Mouse (Mus musculus): ENCODE results near the gene Serpina3n.
"Not testable (repeated sequence)": the region's sequence is repeated elsewhere in the genome, so short reads cannot be mapped to it uniquely, and the experiment has no call there.

The Serpina3n gene

DNA sequence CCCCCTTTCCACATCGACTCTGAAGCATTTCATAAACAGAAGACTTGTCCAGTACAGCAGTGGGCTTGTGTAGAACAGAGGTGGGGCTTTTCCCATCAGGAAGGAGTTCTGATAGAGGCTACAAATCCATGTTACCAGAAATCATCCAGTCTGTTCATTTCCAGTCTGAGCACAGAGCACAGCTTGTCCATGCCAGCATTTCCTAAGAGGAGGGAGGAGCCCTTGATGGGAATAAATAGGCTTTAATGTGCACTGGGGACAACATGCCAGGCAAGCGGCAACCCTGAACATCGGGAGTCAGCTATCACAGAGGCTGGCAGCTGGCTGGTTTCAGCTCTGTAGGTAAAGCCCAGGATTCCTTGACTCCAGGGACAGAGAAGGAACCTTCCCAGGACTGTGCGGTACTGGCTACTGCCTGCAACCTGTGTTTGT, at the start of gene Serpina3n:
Serpina3n (plus strand) TSS at position 276 of the 432 bp plus-strand sequence.
- peak; percentile 41 for DNase-seq (ENCODE audit: low read depth)

DNA sequence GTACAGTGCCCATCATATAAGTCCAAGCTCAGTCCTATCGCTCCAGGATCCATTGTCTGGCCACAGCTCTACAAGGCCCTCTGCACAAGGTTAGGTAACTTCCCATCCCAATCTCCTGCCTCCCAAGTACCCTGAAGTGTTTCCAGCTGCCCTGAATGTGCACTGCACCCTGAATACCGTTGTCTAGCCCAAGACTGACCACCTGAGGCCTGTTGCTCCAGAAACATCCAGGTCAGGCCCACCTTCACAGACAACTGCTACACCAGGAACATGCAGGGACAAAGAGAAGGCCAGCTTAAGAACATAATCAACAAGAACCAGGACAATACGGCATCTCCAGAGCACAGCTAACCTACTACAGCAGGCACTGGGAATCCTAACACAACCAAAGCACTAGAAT, 36.5 kb upstream of the Serpina3n start:
- DNase-seq (ENCODE audit: low read depth): no peak

GRCm38 (mm10) chr12:104377179-104377578, 29.4 kb upstream of the Serpina3n start:
- not testable (repeated sequence) for DNase-seq (ENCODE audit: low read depth)

- DNase-seq (ENCODE audit: low read depth): not testable (repeated sequence)
Observed at GRCm38 (mm10) chr12:104378351-104378750, 28.2 kb upstream of the Serpina3n start.

DNA sequence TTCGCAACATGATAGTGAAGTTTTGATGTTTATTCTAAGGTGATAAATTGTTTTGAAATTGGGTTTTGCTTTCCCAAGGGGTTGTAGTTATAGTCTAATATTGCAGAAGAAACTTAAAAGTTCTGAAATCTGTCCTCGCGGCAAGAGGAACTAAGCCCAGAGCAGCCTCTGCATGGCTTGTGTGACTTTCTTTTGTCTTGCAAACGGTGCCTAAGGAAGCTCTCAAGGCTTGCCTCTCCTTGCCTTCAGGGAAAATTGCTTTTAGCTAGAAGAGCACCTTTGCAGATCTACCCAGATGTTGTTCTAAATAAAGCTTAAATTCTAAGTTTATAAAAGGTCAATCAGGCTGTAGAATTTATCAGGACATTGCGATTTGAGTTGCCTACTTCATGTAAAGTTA, 27.7 kb upstream of the Serpina3n start:
- not testable (repeated sequence) for DNase-seq (ENCODE audit: low read depth)

DNA sequence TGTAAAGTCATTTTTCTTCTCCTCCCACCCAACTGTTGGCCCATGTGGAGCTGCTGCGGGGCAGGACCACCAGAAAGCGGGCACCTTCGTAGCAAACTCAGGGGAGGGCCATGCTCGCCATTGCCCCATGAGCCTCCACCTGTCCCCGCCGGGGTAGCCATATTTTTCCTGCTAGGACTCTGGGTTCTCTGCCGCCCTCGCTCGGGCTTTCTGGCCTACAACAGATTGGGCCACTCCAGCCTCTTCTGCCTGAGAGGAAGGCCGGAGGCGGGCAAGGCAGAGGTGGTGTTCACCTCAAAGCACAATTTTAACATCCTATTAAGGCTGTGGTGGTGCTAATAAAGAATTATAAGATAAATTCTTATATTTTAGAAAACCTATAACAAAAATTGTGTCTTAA, 26.7 kb upstream of the Serpina3n start:
- no peak for DNase-seq (ENCODE audit: low read depth)

DNA sequence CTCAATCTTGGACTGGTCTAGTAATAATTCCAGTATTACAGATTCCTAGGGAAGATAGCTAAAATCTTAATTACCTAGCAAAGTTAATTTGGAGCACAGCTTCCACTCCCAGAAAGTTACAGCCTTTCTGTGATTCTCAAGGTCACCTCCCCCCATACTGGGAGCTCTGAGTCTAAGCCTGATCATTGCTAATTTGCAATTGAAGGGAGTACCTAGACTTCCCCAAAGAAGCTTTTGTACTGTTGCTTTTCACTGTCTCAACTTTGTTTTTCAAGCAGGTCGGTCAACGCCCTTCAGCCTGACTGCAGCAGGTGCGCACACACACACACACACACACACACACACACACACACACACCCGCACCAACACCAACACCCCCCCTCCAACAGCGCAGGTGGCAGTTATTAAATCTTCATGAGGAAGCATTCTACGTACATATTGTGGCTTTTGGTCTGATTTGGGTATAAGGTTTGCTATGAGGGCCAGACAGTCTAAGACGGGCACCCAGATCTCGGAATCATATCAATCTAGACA, 25.4 kb upstream of the Serpina3n start:
- DNase-seq (ENCODE audit: low read depth): not testable (repeated sequence)

GRCm38 (mm10) chr12:104385987-104386386, 20.5 kb upstream of the Serpina3n start:
- not testable (repeated sequence) for DNase-seq (ENCODE audit: low read depth)

- not testable (repeated sequence) for DNase-seq (ENCODE audit: low read depth)
Observed at GRCm38 (mm10) chr12:104386878-104387277, 19.7 kb upstream of the Serpina3n start.

DNA sequence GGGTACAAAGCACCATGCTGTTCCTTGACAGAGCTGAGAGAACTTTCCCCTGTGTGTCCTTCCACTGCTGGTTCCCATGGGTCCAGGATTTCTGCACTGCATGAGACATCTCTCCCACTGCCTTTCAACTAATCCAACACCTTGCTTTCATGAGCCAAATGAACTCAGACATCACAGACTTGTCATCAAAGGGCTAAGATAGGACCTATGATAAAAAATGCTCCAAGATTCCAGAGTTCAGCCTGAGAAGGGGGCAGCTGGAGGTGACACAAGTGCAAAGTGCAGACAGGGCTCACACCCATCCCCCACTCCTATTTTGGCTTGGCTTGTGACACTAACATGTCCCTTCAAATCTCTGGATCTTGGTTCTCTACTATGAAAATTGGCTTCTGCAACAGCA, 18.1 kb upstream of the Serpina3n start:
- no peak for DNase-seq (ENCODE audit: low read depth)

DNA sequence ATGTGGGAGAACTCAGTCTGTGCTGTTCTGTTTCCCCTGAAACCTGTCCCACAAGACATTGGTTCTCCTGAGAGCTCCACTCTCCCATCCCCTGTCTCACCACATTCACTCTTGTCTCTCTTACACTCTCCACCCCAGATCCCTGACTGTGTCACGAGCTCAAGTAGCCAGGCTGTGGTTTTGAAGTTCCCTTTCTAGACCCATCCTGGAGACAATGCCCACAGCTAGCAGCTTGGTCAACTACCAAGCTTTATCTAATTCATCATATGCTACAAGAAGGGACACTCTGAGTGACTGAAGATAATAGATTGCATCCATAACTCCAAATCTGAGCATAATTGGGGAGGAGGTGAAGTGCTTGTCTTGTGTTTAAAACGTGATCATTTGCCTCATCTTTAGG, 15.5 kb upstream of the Serpina3n start:
- DNase-seq (ENCODE audit: low read depth): not testable (repeated sequence)

DNA sequence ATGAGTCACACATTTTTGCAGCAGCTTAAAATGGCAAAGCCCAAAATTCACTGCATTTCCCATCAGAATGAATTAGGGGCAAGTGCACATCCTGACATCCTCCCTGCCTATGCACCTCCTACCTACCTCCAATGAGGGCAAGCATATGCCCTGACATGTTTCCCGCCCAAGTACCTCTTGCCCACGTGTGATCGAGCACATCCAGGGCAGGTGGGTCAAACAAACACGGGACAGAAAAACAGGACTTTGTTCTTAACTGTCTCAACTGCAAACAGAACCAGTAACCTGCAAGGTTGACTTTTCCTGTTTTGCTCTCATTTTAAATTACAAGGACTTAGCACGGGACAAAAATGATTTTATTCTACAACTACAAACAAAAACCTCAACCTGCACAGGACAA, 2.6 kb upstream of the Serpina3n start:
- DNase-seq (ENCODE audit: low read depth): no peak

DNA sequence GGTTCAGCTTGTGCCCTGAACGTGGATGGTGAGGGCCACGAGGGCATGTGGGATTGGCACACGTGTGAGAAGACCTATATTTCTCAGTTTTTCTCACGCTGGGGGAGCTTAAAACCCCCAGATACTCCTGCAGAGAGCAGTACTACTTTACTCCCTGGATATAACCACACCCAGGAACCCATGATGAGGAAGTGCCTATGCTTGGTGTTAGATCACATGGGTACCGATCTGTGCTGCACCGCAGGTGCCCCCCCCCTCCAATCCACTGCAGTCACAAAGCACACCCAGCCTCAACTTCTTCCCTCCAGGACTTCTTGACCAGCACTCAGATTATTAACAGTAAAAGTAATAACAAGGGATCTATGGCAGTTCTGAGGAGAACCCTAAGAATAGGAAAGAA, 6.0 kb downstream of the Serpina3n start:
- no peak for DNase-seq (ENCODE audit: low read depth)

DNA sequence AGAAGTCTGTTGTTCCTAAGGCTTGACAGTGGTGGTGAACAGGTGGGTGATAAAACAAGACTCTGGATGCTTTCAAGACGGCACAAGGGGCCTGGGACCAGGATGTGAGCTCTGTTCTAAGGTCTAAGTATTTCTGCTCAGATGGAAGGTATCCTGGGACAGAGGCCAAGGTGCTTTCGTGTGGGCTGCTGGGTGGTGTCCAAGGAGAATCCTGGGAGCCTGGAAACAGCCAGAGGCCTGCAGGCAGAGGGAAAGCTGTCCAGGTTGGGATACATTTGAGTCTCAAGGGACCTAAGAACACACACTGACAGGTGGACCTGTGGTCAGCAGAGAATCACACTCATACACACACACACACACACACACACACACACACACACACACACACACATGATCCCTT, 8.0 kb downstream of the Serpina3n start:
- no peak for DNase-seq (ENCODE audit: low read depth)

- DNase-seq (ENCODE audit: low read depth): peak; percentile 89
Observed at GRCm38 (mm10) chr12:104415625-104416315, 9.2 kb downstream of the Serpina3n start.

DNA sequence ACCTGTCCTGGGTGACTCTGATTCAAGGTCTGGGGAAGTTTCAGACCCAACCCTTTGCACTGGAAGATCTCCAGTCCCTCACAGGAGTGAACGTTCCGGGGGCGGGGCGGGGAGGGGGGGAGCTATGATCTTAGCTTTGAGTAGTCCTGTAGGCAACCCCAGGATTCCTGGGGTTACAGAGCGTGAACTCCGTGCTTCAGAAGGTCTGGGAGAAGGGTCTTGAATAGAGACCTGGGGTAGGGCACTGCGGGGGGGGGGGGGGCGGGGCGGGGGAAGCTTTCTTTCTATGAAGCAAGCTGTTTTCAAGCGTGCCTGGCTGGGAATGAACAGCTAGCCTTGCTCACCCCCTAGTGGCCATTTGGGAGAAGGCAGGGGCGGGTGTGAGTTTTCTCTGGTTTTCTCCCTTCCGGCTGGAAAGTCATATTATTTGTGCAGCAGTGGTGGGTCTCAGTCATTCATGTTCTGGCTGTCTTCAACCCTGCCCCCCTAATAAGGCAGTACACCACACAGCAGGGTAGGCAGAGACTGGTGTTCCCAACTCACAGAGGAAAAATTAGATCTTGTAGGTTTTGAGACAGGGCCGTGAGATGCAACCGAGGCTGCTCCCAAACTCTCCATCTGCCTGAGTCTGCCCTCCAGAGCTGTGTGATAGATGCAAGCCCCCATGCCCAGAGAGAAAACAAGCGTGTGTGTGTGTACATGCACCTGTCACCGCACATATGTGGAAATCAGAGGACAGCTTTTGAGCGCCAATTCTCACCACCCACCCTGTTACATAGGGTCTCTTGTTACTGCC, 12.0 kb downstream of the Serpina3n start:
- DNase-seq (ENCODE audit: low read depth): peak; percentile 90

- DNase-seq (ENCODE audit: low read depth): peak; percentile 39
Observed at GRCm38 (mm10) chr12:104419136-104419462, 12.6 kb downstream of the Serpina3n start.

GRCm38 (mm10) chr12:104422615-104423392, 16.3 kb downstream of the Serpina3n start:
- peak; percentile 36 for DNase-seq (ENCODE audit: low read depth)

DNA sequence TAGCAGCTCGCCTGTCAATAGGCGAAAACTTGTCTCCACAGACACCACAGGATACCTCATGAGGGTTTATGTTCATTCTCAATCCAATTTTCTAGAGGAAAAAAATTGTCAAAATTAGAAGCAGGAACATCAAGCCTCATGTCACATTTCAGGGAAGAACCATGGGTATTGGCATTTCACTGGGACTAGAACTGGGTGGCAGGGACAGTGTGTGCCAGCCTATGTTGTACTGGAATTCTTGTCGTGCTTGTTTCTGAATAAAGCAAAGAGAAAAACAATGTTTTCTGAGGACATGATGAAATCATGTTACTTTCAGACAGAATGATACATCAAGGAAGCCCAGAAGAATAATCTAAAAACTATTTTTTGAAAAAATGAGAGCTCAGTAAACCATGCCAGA, 19.1 kb downstream of the Serpina3n start:
- DNase-seq (ENCODE audit: low read depth): no peak

DNA sequence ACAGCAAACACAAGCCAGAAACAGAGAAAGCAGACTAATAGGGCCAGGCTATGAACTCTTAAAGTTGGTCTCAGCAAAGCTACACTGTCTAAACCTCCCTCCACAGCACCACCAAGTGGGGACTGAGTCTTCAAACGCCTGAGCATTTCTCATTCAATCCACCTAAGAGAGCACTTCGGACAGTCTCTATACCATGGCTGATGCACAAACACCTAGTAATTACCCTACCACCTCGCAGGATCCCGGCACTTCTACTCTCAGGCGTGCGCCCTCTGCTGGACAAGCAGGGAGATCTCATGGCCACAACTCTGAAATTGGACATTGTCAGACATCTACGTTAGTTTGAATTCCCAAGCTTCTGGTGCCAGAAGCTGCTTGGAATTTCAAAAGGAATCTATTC, 20.4 kb downstream of the Serpina3n start:
- DNase-seq (ENCODE audit: low read depth): peak; percentile 57

- DNase-seq (ENCODE audit: low read depth): no peak
Observed at GRCm38 (mm10) chr12:104431359-104431758, 24.8 kb downstream of the Serpina3n start.

DNA sequence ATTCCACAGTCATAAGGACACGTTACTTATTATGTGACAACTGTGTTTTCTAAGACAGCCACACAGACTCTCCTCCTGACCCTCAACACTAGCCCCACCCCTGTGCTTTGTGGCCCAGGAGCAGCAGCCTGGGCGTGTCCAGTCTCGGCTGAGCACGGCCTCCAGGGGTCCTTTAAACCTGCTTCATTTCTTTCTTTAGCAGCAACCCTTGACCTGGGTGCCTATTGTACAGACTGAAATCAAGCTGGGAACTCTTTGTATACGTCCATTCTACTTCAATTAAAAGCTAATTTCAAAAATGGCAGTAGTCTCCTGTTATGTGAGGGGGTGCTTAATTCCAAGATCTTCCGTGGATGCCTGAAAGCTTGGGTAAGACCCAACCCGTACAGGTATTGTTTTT, 26.7 kb downstream of the Serpina3n start:
- DNase-seq (ENCODE audit: low read depth): no peak
